Mouse (Mus musculus) MEL (cell line): ENCODE measurements around the gene Mast1. TPM values are rescaled to one million over a fixed set of nuclear protein-coding genes. Genes with fewer than 3 reads are reported as not detected.

Experiments used
- DNase-seq: peaks from one replicate; pipeline ENCODE4 v3.0.0; 2011; ENCODE audit warnings: low read depth, low spot score
- H3K27ac ChIP-seq: 2 replicates; pipeline ENCODE4 v1.5.1; 2012; ENCODE audit warnings: low read depth, mild to moderate bottlenecking, control low read depth, low read length, moderate library complexity; ENCODE audit not compliant: control insufficient read depth
- H3K27me3 ChIP-seq, 2 experiments: fragments of 150-350 bp in 1 of 2; sonication (generic) in 1 of 2; 2 replicates each; pipeline ENCODE4 v1.6.1; 2012; ENCODE audit warnings: low read length in 2 of 2, mild to moderate bottlenecking in 2 of 2, improper control_type of control experiment in 1 of 2, moderate library complexity in 1 of 2; ENCODE audit not compliant: insufficient read depth in 2 of 2, control insufficient read depth in 1 of 2
- H3K36me3 ChIP-seq, 2 experiments: 2 replicates each; pipeline ENCODE4 v1.6.1; 2012 to 2014; ENCODE audit warnings: low read length in 2 of 2, improper control_type of control experiment in 1 of 2, inconsistent platforms in 1 of 2, mild to moderate bottlenecking in 1 of 2; ENCODE audit not compliant: insufficient read depth in 2 of 2, control insufficient read depth in 1 of 2
- H3K4me1 ChIP-seq, 2 experiments: fragments of 150-350 bp in 1 of 2; sonication (generic) in 1 of 2; 2 replicates each; pipeline ENCODE4 v1.6.1; 2012; ENCODE audit warnings: low read length in 2 of 2, improper control_type of control experiment in 1 of 2, mild to moderate bottlenecking in 1 of 2; ENCODE audit not compliant: insufficient read depth in 2 of 2, control insufficient read depth in 1 of 2
- H3K4me3 ChIP-seq, 2 experiments: fragments of 150-350 bp in 1 of 2; sonication (generic) in 1 of 2; 2 replicates each; pipeline ENCODE4 v1.5.1; 2012; ENCODE audit warnings: low read depth in 2 of 2, low read length in 2 of 2, mild to moderate bottlenecking in 2 of 2, moderate library complexity in 2 of 2, control low read depth in 1 of 2, improper control_type of control experiment in 1 of 2; ENCODE audit not compliant: control insufficient read depth in 1 of 2, insufficient read depth in 1 of 2
- H3K79me2 ChIP-seq: 2 replicates; pipeline ENCODE4 v1.6.1; 2012; ENCODE audit warnings: mild to moderate bottlenecking, low read length, moderate library complexity; ENCODE audit not compliant: control insufficient read depth, poor library complexity, insufficient read depth
- H3K9ac ChIP-seq: 2 replicates; pipeline ENCODE4 v1.6.1; 2012; ENCODE audit warnings: low read depth, mild to moderate bottlenecking, control low read depth, low read length, moderate library complexity; ENCODE audit not compliant: control insufficient read depth, poor library complexity, severe bottlenecking
- H3K9me3 ChIP-seq: fragments of 150-350 bp; sonication (generic); replicated peaks from 2 replicates; pipeline ENCODE4 v1.6.1; 2012; ENCODE audit warnings: mild to moderate bottlenecking, low read length, improper control_type of control experiment, moderate library complexity; ENCODE audit not compliant: insufficient read depth
- BHLHE40 ChIP-seq: IDR thresholded peaks from 2 replicates; pipeline ENCODE4 v1.6.1; 2012; ENCODE audit warnings: low read depth, mild to moderate bottlenecking, inconsistent platforms, low read length, improper control_type of control experiment, borderline replicate concordance
- CTCF ChIP-seq, 3 experiments: IDR thresholded peaks in 2 of 3; conservative IDR thresholded peaks in 1 of 3; 2 replicates each; pipeline ENCODE4 v1.5.1; 2011 to 2012; ENCODE audit warnings: low read length in 3 of 3, low read depth in 2 of 3, mild to moderate bottlenecking in 2 of 3, improper control_type of control experiment in 1 of 3, inconsistent platforms in 1 of 3, mixed read lengths in 1 of 3, moderate library complexity in 1 of 3; ENCODE audit not compliant: control insufficient read depth in 1 of 3, insufficient read depth in 1 of 3, poor library complexity in 1 of 3, severe bottlenecking in 1 of 3
- E2F4 ChIP-seq: IDR thresholded peaks from 2 replicates; pipeline ENCODE4 v1.6.1; 2011; ENCODE audit warnings: low read depth, low read length, improper control_type of control experiment, borderline replicate concordance
- ELF1 ChIP-seq: IDR thresholded peaks from 2 replicates; pipeline ENCODE4 v1.6.1; 2014; ENCODE audit warnings: low read depth, mild to moderate bottlenecking, inconsistent platforms, low read length, improper control_type of control experiment, moderate library complexity
- EP300 ChIP-seq, 2 experiments: IDR thresholded peaks; 2 replicates each; pipeline ENCODE4 v1.6.1; 2011; ENCODE audit warnings: improper control_type of control experiment in 2 of 2, low read length in 2 of 2, low read depth in 1 of 2, mild to moderate bottlenecking in 1 of 2
- ETS1 ChIP-seq: IDR thresholded peaks from 2 replicates; pipeline ENCODE4 v1.6.1; 2012; ENCODE audit warnings: low read depth, mild to moderate bottlenecking, inconsistent platforms, low read length, improper control_type of control experiment, moderate library complexity
- GATA1 ChIP-seq: IDR thresholded peaks from 2 replicates; pipeline ENCODE4 v1.6.1; 2011; ENCODE audit warnings: low read depth, low read length, improper control_type of control experiment
- HCFC1 ChIP-seq: IDR thresholded peaks from 2 replicates; pipeline ENCODE4 v1.6.1; 2012; ENCODE audit warnings: low read depth, mild to moderate bottlenecking, inconsistent platforms, low read length, improper control_type of control experiment, moderate library complexity
- KAT2A ChIP-seq: conservative IDR thresholded peaks from 2 replicates; pipeline ENCODE4 v1.6.1; 2012; ENCODE audit warnings: low read depth, low read length, improper control_type of control experiment, inconsistent platforms
- MAX ChIP-seq: IDR thresholded peaks from 2 replicates; pipeline ENCODE4 v1.6.1; 2011; ENCODE audit warnings: low read length, improper control_type of control experiment
- MAZ ChIP-seq: IDR thresholded peaks from 2 replicates; pipeline ENCODE4 v1.6.1; 2012; ENCODE audit warnings: low read depth, mild to moderate bottlenecking, inconsistent platforms, low read length, improper control_type of control experiment
- MEF2A ChIP-seq: IDR thresholded peaks from 2 replicates; pipeline ENCODE4 v1.6.1; 2014; ENCODE audit warnings: low read depth, mild to moderate bottlenecking, inconsistent platforms, low read length, improper control_type of control experiment; ENCODE audit not compliant: poor library complexity, insufficient replicate concordance, severe bottlenecking; ENCODE audit errors: extremely low read depth
- MXI1 ChIP-seq: IDR thresholded peaks from 2 replicates; pipeline ENCODE4 v1.6.1; 2011; ENCODE audit warnings: mild to moderate bottlenecking, low read depth, low read length, improper control_type of control experiment
- MYC ChIP-seq: IDR thresholded peaks from 2 replicates; pipeline ENCODE4 v1.6.1; 2011; ENCODE audit warnings: low read depth, mild to moderate bottlenecking, low read length, improper control_type of control experiment, moderate library complexity
- NELFE ChIP-seq: IDR thresholded peaks from 2 replicates; pipeline ENCODE4 v1.6.1; 2011; ENCODE audit warnings: low read depth, low read length, improper control_type of control experiment
- NRF1 ChIP-seq: IDR thresholded peaks from 2 replicates; pipeline ENCODE4 v1.6.1; 2014; ENCODE audit warnings: low read depth, mild to moderate bottlenecking, inconsistent platforms, low read length, improper control_type of control experiment, moderate library complexity; ENCODE audit not compliant: poor library complexity, insufficient read depth, severe bottlenecking
- POLR2A ChIP-seq, 2 experiments: IDR thresholded peaks; 2 replicates each; pipeline ENCODE4 v1.6.1; 2011 to 2012; ENCODE audit warnings: low read length in 2 of 2, mild to moderate bottlenecking in 2 of 2, control low read depth in 1 of 2, improper control_type of control experiment in 1 of 2, low read depth in 1 of 2, moderate library complexity in 1 of 2; ENCODE audit not compliant: control insufficient read depth in 1 of 2, insufficient read depth in 1 of 2, poor library complexity in 1 of 2
- POLR2AphosphoS2 ChIP-seq: IDR thresholded peaks from 2 replicates; pipeline ENCODE4 v1.6.1; 2011; ENCODE audit warnings: low read length, improper control_type of control experiment
- POLR2AphosphoS5 ChIP-seq: IDR thresholded peaks from 2 replicates; pipeline ENCODE4 v1.6.1; 2012; ENCODE audit warnings: low read depth, borderline replicate concordance, mild to moderate bottlenecking, inconsistent platforms, low read length, moderate library complexity, mixed read lengths
- RAD21 ChIP-seq: IDR thresholded peaks from 2 replicates; pipeline ENCODE4 v1.6.1; 2011; ENCODE audit warnings: mild to moderate bottlenecking, low read depth, low read length, improper control_type of control experiment
- SIN3A ChIP-seq: IDR thresholded peaks from 2 replicates; pipeline ENCODE4 v1.6.1; 2012; ENCODE audit warnings: low read length, improper control_type of control experiment, inconsistent platforms
- TCF12 ChIP-seq: IDR thresholded peaks from 2 replicates; pipeline ENCODE4 v1.6.1; 2014; ENCODE audit warnings: low read depth, mild to moderate bottlenecking, inconsistent platforms, low read length, improper control_type of control experiment, moderate library complexity
- USF1 ChIP-seq: IDR thresholded peaks from 2 replicates; pipeline ENCODE4 v1.6.1; 2014; ENCODE audit warnings: low read depth, mild to moderate bottlenecking, inconsistent platforms, low read length, improper control_type of control experiment, moderate library complexity
- ZMIZ1 ChIP-seq: IDR thresholded peaks from 2 replicates; pipeline ENCODE4 v1.6.1; 2012; ENCODE audit warnings: low read depth, mild to moderate bottlenecking, inconsistent platforms, low read length, improper control_type of control experiment, moderate library complexity
- ZNF384 ChIP-seq: IDR thresholded peaks from 2 replicates; pipeline ENCODE4 v1.6.1; 2012; ENCODE audit warnings: low read depth, mild to moderate bottlenecking, inconsistent platforms, low read length, improper control_type of control experiment
- polyA plus RNA-seq, 2 experiments: library from polyadenylated mRNA; stranded (reverse) in 1 of 2; unstranded in 1 of 2; fragments of >175 nt in 1 of 2; fragments of >200 nt in 1 of 2; gene quantifications; 2 replicates each; pipeline versions ENCODE4 v1.2.1 to v1.2.4; 2012; ENCODE audit warnings: low replicate concordance in 2 of 2, low read depth in 1 of 2; ENCODE audit not compliant: insufficient read length in 2 of 2, insufficient read depth in 1 of 2, missing spikeins in 1 of 2
- total RNA-seq: library from RNA; depleted of rRNA; stranded (reverse); fragments of 300-350 nt; gene quantifications from 2 replicates; pipeline ENCODE4 v1.2.3, GENCODE M21; 2012

Mast1 gene
- total and polyA plus RNA-seq, 3 experiments, result 0.77 to 4.5 TPM; not detected in 1

DNA sequence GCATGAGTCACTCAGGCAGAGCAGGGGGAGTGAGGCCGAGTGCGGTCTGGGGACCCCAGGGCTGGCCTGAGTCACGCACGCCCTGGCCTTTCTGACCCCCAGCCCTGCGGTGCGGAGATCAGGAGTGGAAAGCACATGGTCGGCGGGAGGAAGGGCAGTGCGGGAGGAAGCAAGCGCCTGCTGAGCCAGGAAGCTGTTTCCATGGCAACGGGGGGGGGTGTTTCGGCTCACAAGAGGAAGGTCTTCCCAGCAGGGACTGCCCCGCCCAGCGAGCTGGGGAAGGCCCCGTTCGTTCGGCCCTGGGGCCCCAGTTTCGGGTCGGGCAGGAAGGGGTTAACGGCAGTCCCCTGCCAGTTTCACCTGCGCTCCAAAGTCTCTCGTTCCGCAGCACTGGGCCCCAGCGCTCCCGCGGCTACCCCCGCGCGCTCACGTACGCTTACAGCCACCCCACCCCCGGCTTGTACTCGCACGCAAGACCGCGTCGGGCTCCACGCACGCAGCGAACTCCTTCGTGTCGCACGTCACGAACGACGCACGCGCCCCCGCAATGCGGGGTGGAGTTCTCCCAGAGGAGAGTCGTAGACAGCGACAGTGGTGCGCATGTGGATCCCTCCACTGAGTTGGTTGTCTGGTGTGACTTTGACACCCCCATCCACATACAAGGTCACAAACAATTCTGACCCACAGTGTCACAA, 48.7 kb upstream of the Mast1 start:
- Histone ChIP-seq H3K36me3 (peaks cover 0 to 50% of the 10 kb centered on the region in 2 experiments; a peak in 2 of 4 replicates), H3K4me3 (peak overlapping the region; percentile 61 to 65), H3K9ac (peak overlapping the region; percentile 88), H3K4me1 (peaks cover 11 to 58% of the 10 kb centered on the region in 2 experiments), H3K79me2 (peaks cover 6% of the 10 kb centered on the region; the same call in 1 of the 2 replicates), H3K9me3 (no peaks in the 10 kb centered on the region), H3K27ac (peak overlapping the region; percentile 91), H3K27me3 (no peaks in the 10 kb centered on the region)
- no peak for TF ChIP-seq GATA1
- peak; percentile 43; the same call in 1 of the 2 replicates for TF ChIP-seq ELF1
- peak; percentile 63 for TF ChIP-seq NRF1
- TF ChIP-seq POLR2AphosphoS2, result peak; percentile 35; the same call in 1 of the 2 replicates
- TF ChIP-seq KAT2A, result no peak; the same call in 1 of the 2 replicates
- peak; percentile 18 to 70 for TF ChIP-seq POLR2A (IDR thresholded peaks at IDR 0.05; ENCODE audit: control insufficient read depth in 1 of 2, insufficient read depth in 1 of 2, low read depth in 1 of 2, low read length in 2 of 2, poor library complexity in 1 of 2)
- peak; percentile 89 for TF ChIP-seq SIN3A
- peak; percentile 62 for TF ChIP-seq NELFE
- TF ChIP-seq MAX, result peak; percentile 90
- TF ChIP-seq MXI1, result peak; percentile 96
- 0 out of 2 replicates have a peak, but pooled peaks have one; percentile 4 for TF ChIP-seq USF1
- TF ChIP-seq E2F4, result no peak
- TF ChIP-seq ZNF384, result no peak
- TF ChIP-seq BHLHE40, result 0 out of 2 replicates have a peak, but pooled peaks have one; percentile 18
- TF ChIP-seq CTCF (IDR thresholded peaks at IDR 0.05 in 2 of 3, conservative IDR thresholded peaks at IDR 0.05 in 1 of 3; ENCODE audit: control insufficient read depth in 1 of 3, insufficient read depth in 1 of 3, low read depth in 2 of 3, low read length in 3 of 3, poor library complexity in 1 of 3, severe bottlenecking in 1 of 3), result no peak
- TF ChIP-seq HCFC1, result peak; percentile 27
- TF ChIP-seq RAD21, result no peak
- TF ChIP-seq MYC, result peak; percentile 76; the same call in 1 of the 2 replicates
- 0 out of 2 replicates have a peak, but pooled peaks have one; percentile 44 for TF ChIP-seq ZMIZ1
- peak; percentile 89 for TF ChIP-seq MAZ
- TF ChIP-seq TCF12, result 0 out of 2 replicates have a peak, but pooled peaks have one; percentile 21
- TF ChIP-seq EP300 (IDR thresholded peaks at IDR 0.05; ENCODE audit: low read depth in 1 of 2, low read length in 2 of 2), result peak; percentile 27 to 32; a peak in 2 of 4 replicates
- peak; percentile 47; the same call in 1 of the 2 replicates for TF ChIP-seq POLR2AphosphoS5
- TF ChIP-seq ETS1, result peak; percentile 46; the same call in 1 of the 2 replicates
- TF ChIP-seq MEF2A, result 0 out of 2 replicates have a peak, but pooled peaks have one; percentile 26
- peak; percentile 96 for DNase-seq
